10 mouse cellular contexts compared by ENCODE assay signal in the genomic region with DNA sequence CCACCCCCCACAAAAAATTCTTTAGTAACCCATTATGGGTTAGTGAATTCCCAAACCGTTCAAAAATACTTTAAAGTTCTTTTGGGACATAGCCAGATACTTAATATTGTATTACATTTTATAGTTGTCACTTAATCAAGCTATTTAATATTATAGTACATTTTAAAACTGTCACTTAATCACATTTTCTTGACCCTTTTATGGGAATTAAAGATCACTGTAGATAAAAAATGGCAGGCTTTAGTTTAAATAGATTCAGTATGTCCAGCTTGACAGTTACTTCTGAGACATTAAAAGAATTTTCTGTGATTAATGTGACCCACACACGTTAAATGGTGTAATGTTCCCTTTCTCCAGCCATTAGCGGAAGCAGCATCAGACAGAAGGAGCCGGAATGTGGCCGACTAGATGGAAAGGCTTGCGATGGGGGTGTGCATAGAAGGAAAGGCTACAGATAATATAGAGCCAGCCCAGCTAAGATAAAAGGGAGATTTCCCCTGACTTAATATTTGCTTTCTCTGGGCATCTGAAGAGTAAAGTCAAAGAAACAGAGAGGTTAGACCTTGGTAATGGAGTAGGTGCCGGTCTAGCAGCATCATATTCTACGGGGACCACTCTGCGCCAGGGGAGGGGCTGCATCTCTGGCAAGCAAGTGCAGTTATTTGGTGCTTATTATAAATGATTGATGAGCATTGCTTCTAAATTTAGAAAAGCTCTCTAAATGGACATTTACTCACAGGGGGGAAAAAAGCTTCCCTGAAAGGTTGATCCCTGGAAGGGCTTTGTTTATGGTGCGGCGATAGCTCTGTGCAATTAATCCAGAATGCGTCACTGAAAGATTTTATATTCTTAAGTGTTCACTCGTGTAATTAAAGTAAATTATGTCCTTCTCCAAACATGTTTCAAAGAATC.
DNase-seq lines count a peak whose midpoint lies in the region; ATAC-seq lines count a peak whose summit lies in the region.
"Had no signal": no experiment of that assay in that cellular context is flagged by ENCODE, and none has a peak within 500 bp of the region (broad histone marks: within the 10 kb centered on the region; RNA-seq: fewer than 3 reads in every experiment).

No protein-coding gene starts in this region.

- peak overlapping the region; percentile 35 for H3K4me2 ChIP-seq in kidney, embryonic 16.5 days (replicated peaks; ENCODE audit: low read depth, low read length)
- peak overlapping the region; percentile 53 for H3K4me2 ChIP-seq in hindbrain, embryonic 16.5 days (ENCODE audit: low read length)
- H3K4me2 ChIP-seq in midbrain, embryonic 15.5 days: peak overlapping the region; percentile 39
- H3K4me2 ChIP-seq: heart, embryonic 15.5 days had no signal

- intact Hi-C loops in left cerebral cortex, postnatal 4 days (cut with DNase I): no loop called here

- DNase-seq in kidney, adult 18-20 months: no peak
- DNase-seq in embryo, embryonic 11 days: peak; percentile 66
- DNase-seq in left cerebral cortex, adult 11 months (ENCODE audit: low spot score): no peak
- DNase-seq in left cerebral cortex, postnatal 4 days: no peak
- no peak for DNase-seq in gastrocnemius, postnatal 4 days (ENCODE audit: low spot score in 2 of 2)

- peaks cover 10% of the 10 kb centered on the region; the same call in 1 of the 2 replicates for H3K4me1 ChIP-seq in kidney, embryonic 16.5 days (ENCODE audit: insufficient read depth, low read length)
- H3K4me1 ChIP-seq in hindbrain, embryonic 16.5 days (ENCODE audit: control insufficient read depth, insufficient read depth, low read depth, low read length): peaks cover 7% of the 10 kb centered on the region; the same call in 1 of the 2 replicates
- H3K4me1 ChIP-seq in midbrain, embryonic 15.5 days: peaks cover 6% of the 10 kb centered on the region; the same call in 1 of the 2 replicates
- H3K4me1 ChIP-seq: heart, embryonic 15.5 days had no signal

- 24% methylated on average over 13 of the region's 13 CpGs for WGBS in kidney, embryonic 16.5 days
- 39% methylated on average over 13 of the region's 13 CpGs for WGBS in hindbrain, embryonic 16.5 days
- WGBS in midbrain, embryonic 15.5 days: 51% methylated on average over 13 of the region's 13 CpGs

- ATAC-seq in kidney, embryonic 16.5 days (ENCODE audit: low FRiP score, low TSS enrichment): peak; percentile 80
- peak; percentile 72 for ATAC-seq in hindbrain, embryonic 16.5 days
- peak; percentile 69 for ATAC-seq in midbrain, embryonic 15.5 days (replicated peaks)
- ATAC-seq: Patski had no signal

- H3K36me3 ChIP-seq in kidney, embryonic 16.5 days (ENCODE audit: insufficient read depth, low read length): no peaks in the 10 kb centered on the region
- H3K36me3 ChIP-seq in hindbrain, embryonic 16.5 days (ENCODE audit: control insufficient read depth, insufficient read depth, low read length): no peaks in the 10 kb centered on the region
- no peaks in the 10 kb centered on the region for H3K36me3 ChIP-seq in midbrain, embryonic 15.5 days (replicated peaks)
- H3K36me3 ChIP-seq: heart, embryonic 15.5 days had no signal

- no peaks in the 10 kb centered on the region for H3K9me3 ChIP-seq in kidney, embryonic 16.5 days (ENCODE audit: low read length)
- no peaks in the 10 kb centered on the region for H3K9me3 ChIP-seq in hindbrain, embryonic 16.5 days (ENCODE audit: control insufficient read depth, low read length)
- no peaks in the 10 kb centered on the region for H3K9me3 ChIP-seq in midbrain, embryonic 15.5 days
- H3K9me3 ChIP-seq: heart, embryonic 15.5 days had no signal

- peak overlapping the region; percentile 22 for H3K4me3 ChIP-seq in kidney, embryonic 16.5 days (ENCODE audit: low read length)
- peak overlapping the region; percentile 25 for H3K4me3 ChIP-seq in hindbrain, embryonic 16.5 days (ENCODE audit: low read length)
- 0 out of 2 replicates have a peak overlapping the region, but pooled peaks have one; percentile 0 for H3K4me3 ChIP-seq in midbrain, embryonic 15.5 days
- H3K4me3 ChIP-seq: heart, embryonic 15.5 days had no signal

- H3K9ac ChIP-seq in kidney, embryonic 16.5 days (replicated peaks; ENCODE audit: low read length): no peak overlapping the region
- H3K9ac ChIP-seq in hindbrain, embryonic 16.5 days (ENCODE audit: low read depth, low read length): peak overlapping the region; percentile 51
- 0 out of 2 replicates have a peak overlapping the region, but pooled peaks have one; percentile 6 for H3K9ac ChIP-seq in midbrain, embryonic 15.5 days
- H3K9ac ChIP-seq: heart, embryonic 15.5 days had no signal

- H3K27me3 ChIP-seq in kidney, embryonic 16.5 days (ENCODE audit: insufficient read depth, low read length): no peaks in the 10 kb centered on the region
- H3K27me3 ChIP-seq in hindbrain, embryonic 16.5 days (replicated peaks; ENCODE audit: control insufficient read depth, insufficient read depth, low read length): no peaks in the 10 kb centered on the region
- 0 out of 2 replicates have a peak, but pooled peaks cover 2% of the 10 kb centered on the region for H3K27me3 ChIP-seq in midbrain, embryonic 15.5 days (replicated peaks)
- H3K27me3 ChIP-seq: heart, embryonic 15.5 days; Patski had no signal

- H3K27ac ChIP-seq in kidney, embryonic 16.5 days (ENCODE audit: low read length): peak overlapping the region; percentile 71; the same call in 1 of the 2 replicates
- H3K27ac ChIP-seq in hindbrain, embryonic 16.5 days (ENCODE audit: low read depth, low read length): no peak overlapping the region
- peak overlapping the region; percentile 4 for H3K27ac ChIP-seq in midbrain, embryonic 15.5 days
- H3K27ac ChIP-seq: heart, embryonic 15.5 days had no signal
